23 mouse cellular contexts compared by ENCODE assay signal in genomic region chr8:9424069-9424468, GRCm38 (mm10).
"Had no signal": no experiment of that assay in that cellular context is flagged by ENCODE, and none has a peak within 500 bp of the region (broad histone marks: within the 10 kb centered on the region; RNA-seq: fewer than 3 reads in every experiment).

No protein-coding gene starts in this region.

- ATAC-seq: intestine, postnatal 0 days; liver, postnatal 0 days; lung, postnatal 0 days had no signal

- H3K9me3 ChIP-seq: limb, embryonic 12.5 days; limb, embryonic 15.5 days; midbrain, embryonic 10.5 days; neural tube, embryonic 12.5 days had no signal

- H3K4me1 ChIP-seq: limb, embryonic 15.5 days; midbrain, embryonic 10.5 days; neural tube, embryonic 12.5 days had no signal

- H3K27me3 ChIP-seq: limb, embryonic 12.5 days; limb, embryonic 15.5 days; megakaryocyte, embryonic 14.5 days; neural tube, embryonic 12.5 days had no signal

- H3K4me2 ChIP-seq: limb, embryonic 12.5 days; limb, embryonic 15.5 days; liver, embryonic 11.5 days; lung, embryonic 14.5 days; neural tube, embryonic 12.5 days had no signal

- H3K36me3 ChIP-seq: limb, embryonic 12.5 days; limb, embryonic 15.5 days; midbrain, embryonic 10.5 days; neural tube, embryonic 12.5 days had no signal

- H3K27ac ChIP-seq: limb, embryonic 12.5 days; limb, embryonic 15.5 days; liver, embryonic 14.5 days; midbrain, embryonic 10.5 days; neural tube, embryonic 12.5 days; stomach, postnatal 0 days had no signal

- DNase-seq: kidney, adult 2 months; kidney, postnatal 14 days; kidney, postnatal 4 days; left cerebral cortex, postnatal 4 days; liver, postnatal 0 days; lung, embryonic 14.5 days; lung, postnatal 36 days; right cerebral cortex, adult 18-20 months; right cerebral cortex, postnatal 14 days; right cerebral cortex, postnatal 4 days; thymus, adult 2 months; thymus, postnatal 14 days; thymus, postnatal 4 days had no signal

- H3K4me3 ChIP-seq: limb, embryonic 12.5 days; limb, embryonic 15.5 days; midbrain, embryonic 10.5 days; neural tube, embryonic 12.5 days had no signal

- H3K9ac ChIP-seq: limb, embryonic 12.5 days; limb, embryonic 15.5 days; liver, embryonic 14.5 days; liver, postnatal 0 days; lung, embryonic 14.5 days; neural tube, embryonic 12.5 days had no signal
